Mouse (Mus musculus) liver, postnatal 0 days (tissue): ENCODE data around the gene Actl11.

Source experiments
- CTCF ChIP-seq: sonication (generic); IDR thresholded peaks from 2 replicates; pipeline ENCODE4 v1.5.1; 2016; ENCODE audit warnings: antibody characterized with exemption, low read depth
- EP300 ChIP-seq: IDR thresholded peaks from 2 replicates; pipeline ENCODE4 v1.6.1; 2016; ENCODE audit warnings: antibody characterized with exemption, low read depth, mild to moderate bottlenecking

DNA sequence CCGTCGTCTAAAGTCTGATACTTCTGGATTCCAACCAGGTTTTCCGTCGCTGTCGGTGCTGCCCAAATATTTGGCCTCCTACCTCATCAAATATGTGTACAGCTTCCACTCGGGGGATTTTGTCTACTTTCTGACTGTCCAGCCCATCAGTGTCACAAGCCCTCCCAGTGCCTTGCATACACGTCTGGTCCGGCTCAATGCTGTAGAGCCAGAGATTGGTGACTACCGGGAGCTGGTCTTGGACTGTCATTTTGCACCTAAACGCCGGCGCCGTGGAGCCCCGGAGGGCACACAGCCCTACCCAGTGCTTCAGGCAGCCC, 20.5 kb upstream of the Actl11 start:
- TF ChIP-seq CTCF (no peak), EP300 (no peak)
